Mouse (Mus musculus) kidney, postnatal 0 days (tissue): ENCODE measurements around the gene Grm4. TPM values are rescaled to one million over a fixed set of nuclear protein-coding genes. Genes with fewer than 3 reads are reported as not detected.

Experiments used
- ATAC-seq: fragments of 200-750 bp; cut with Nextera tagmentation; replicated peaks from 2 replicates; pipeline ENCODE4 v1.8.0; 2017; ENCODE audit warnings: low read depth, moderate number of reproducible peaks, moderate TSS enrichment, moderate library complexity; ENCODE audit not compliant: low FRiP score
- DNase-seq: peaks from one replicate; pipeline ENCODE4 v3.0.0-alpha.2; 2016; ENCODE audit warnings: low spot score
- H3K27ac ChIP-seq: fragments of 300-500 bp; sonication (generic); 2 replicates; pipeline ENCODE4 v1.5.1; 2014; ENCODE audit warnings: mild to moderate bottlenecking
- H3K27me3 ChIP-seq: fragments of 300-500 bp; sonication (generic); 2 replicates; pipeline ENCODE4 v1.6.1; 2014; ENCODE audit warnings: low read length, mixed read lengths; ENCODE audit not compliant: insufficient read depth
- H3K36me3 ChIP-seq: fragments of 300-500 bp; sonication (generic); 2 replicates; pipeline ENCODE4 v1.6.1; 2014; ENCODE audit warnings: low read length, mixed read lengths; ENCODE audit not compliant: insufficient read depth
- H3K4me1 ChIP-seq: fragments of 300-500 bp; sonication (generic); replicated peaks from 2 replicates; pipeline ENCODE4 v1.6.1; 2014; ENCODE audit warnings: antibody characterized with exemption, low read length, mixed read lengths; ENCODE audit not compliant: insufficient read depth
- H3K4me2 ChIP-seq: fragments of 300-500 bp; sonication (generic); 2 replicates; pipeline ENCODE4 v1.6.1; 2014; ENCODE audit warnings: mild to moderate bottlenecking, low read length, moderate library complexity, mixed read lengths
- H3K4me3 ChIP-seq: fragments of 300-500 bp; sonication (generic); replicated peaks from 2 replicates; pipeline ENCODE4 v1.5.1; 2014; ENCODE audit warnings: low read depth, low read length
- H3K9ac ChIP-seq: fragments of 300-500 bp; sonication (generic); 2 replicates; pipeline ENCODE4 v1.6.1; 2014; ENCODE audit warnings: low read depth, low read length
- H3K9me3 ChIP-seq: fragments of 300-500 bp; sonication (generic); replicated peaks from 2 replicates; pipeline ENCODE4 v1.6.1; 2016; ENCODE audit warnings: low read length, inconsistent platforms, mixed read lengths
- CTCF ChIP-seq: IDR thresholded peaks from 2 replicates; pipeline ENCODE4 v1.5.1; 2016; ENCODE audit warnings: antibody characterized with exemption, low read depth, mild to moderate bottlenecking, moderate library complexity
- WGBS: fragments of 180-500 bp; shearing (Covaris S2); extraction: QIAGEN DNeasy Blood & Tissue Kit; methylation state at CpG from one replicate; pipeline ENCODE4 v1.1.7; 2014; 5-methylcytosine and 5-hydroxymethylcytosine counted together
- polyA plus RNA-seq: library from polyadenylated mRNA; unstranded; fragments of >200 nt; fragmentation: Nextera tagmentation; extraction: Ambion mirVana; gene quantifications from 2 replicates; pipeline ENCODE4 v1.2.1, GENCODE M21; 2015

The Grm4 gene
- polyA plus RNA-seq, 1 experiment from 2014 or later = 1.3 TPM

GRCm38 (mm10) chr17:27454396-27454795, 66.8 kb downstream of the Grm4 start:
- no peak for ATAC-seq
- Histone ChIP-seq H3K36me3 (no peaks in the 10 kb centered on the region), H3K9ac (no peak overlapping the region), H3K4me2 (no peak overlapping the region), H3K4me3 (no peak overlapping the region), H3K4me1 (no peaks in the 10 kb centered on the region), H3K27me3 (no peaks in the 10 kb centered on the region), H3K27ac (no peak overlapping the region), H3K9me3 (no peaks in the 10 kb centered on the region)
- no peak for TF ChIP-seq CTCF
- no peak for DNase-seq
- WGBS = 89% methylated on average over 11 of the region's 11 CpGs

GRCm38 (mm10) chr17:27453045-27453444, 68.2 kb downstream of the Grm4 start:
- Histone ChIP-seq H3K4me3 (no peak overlapping the region), H3K4me2 (no peak overlapping the region), H3K4me1 (no peaks in the 10 kb centered on the region), H3K9ac (no peak overlapping the region), H3K27me3 (no peaks in the 10 kb centered on the region), H3K9me3 (no peaks in the 10 kb centered on the region), H3K36me3 (no peaks in the 10 kb centered on the region), H3K27ac (no peak overlapping the region)
- no peak for TF ChIP-seq CTCF
- WGBS = 73% methylated on average over 8 of the region's 8 CpGs
- DNase-seq (no peak), ATAC-seq (no peak)

- Histone ChIP-seq H3K36me3 (no peaks in the 10 kb centered on the region), H3K27ac (no peak overlapping the region), H3K4me3 (no peak overlapping the region), H3K4me1 (no peaks in the 10 kb centered on the region), H3K27me3 (no peaks in the 10 kb centered on the region), H3K9me3 (no peaks in the 10 kb centered on the region), H3K4me2 (no peak overlapping the region), H3K9ac (no peak overlapping the region)
- no peak for DNase-seq
- TF ChIP-seq CTCF = peak; percentile 55
- ATAC-seq = no peak
- WGBS = 28% methylated on average over 9 of the region's 9 CpGs
Measured at GRCm38 (mm10) chr17:27451787-27452186, 69.4 kb downstream of the Grm4 start.

- Histone ChIP-seq H3K27ac (no peak overlapping the region), H3K36me3 (no peaks in the 10 kb centered on the region), H3K27me3 (no peaks in the 10 kb centered on the region), H3K4me2 (no peak overlapping the region), H3K4me1 (no peaks in the 10 kb centered on the region), H3K9ac (no peak overlapping the region), H3K9me3 (no peaks in the 10 kb centered on the region), H3K4me3 (no peak overlapping the region)
- DNase-seq (no peak), ATAC-seq (no peak)
- WGBS = 88% methylated on average over 14 of the region's 14 CpGs
- no peak for TF ChIP-seq CTCF
Measured at GRCm38 (mm10) chr17:27451216-27451615, 70.0 kb downstream of the Grm4 start.

- Histone ChIP-seq H3K4me3 (no peak overlapping the region), H3K9ac (no peak overlapping the region), H3K27me3 (no peaks in the 10 kb centered on the region), H3K36me3 (no peaks in the 10 kb centered on the region), H3K27ac (no peak overlapping the region), H3K4me2 (no peak overlapping the region), H3K4me1 (no peaks in the 10 kb centered on the region), H3K9me3 (no peaks in the 10 kb centered on the region)
- DNase-seq (no peak), ATAC-seq (no peak)
- WGBS = 83% methylated on average over 14 of the region's 14 CpGs
- no peak for TF ChIP-seq CTCF
Measured at GRCm38 (mm10) chr17:27449757-27450330, 71.4 kb downstream of the Grm4 start.

- ATAC-seq (no peak), DNase-seq (no peak)
- Histone ChIP-seq H3K27me3 (no peaks in the 10 kb centered on the region), H3K36me3 (no peaks in the 10 kb centered on the region), H3K27ac (no peak overlapping the region), H3K4me3 (no peak overlapping the region), H3K4me2 (no peak overlapping the region), H3K9ac (no peak overlapping the region), H3K4me1 (no peaks in the 10 kb centered on the region), H3K9me3 (no peaks in the 10 kb centered on the region)
- WGBS = 75% methylated on average over 6 of the region's 6 CpGs
- peak; percentile 11; the same call in 1 of the 2 replicates for TF ChIP-seq CTCF
Measured at GRCm38 (mm10) chr17:27448749-27449148, 72.5 kb downstream of the Grm4 start.
